ENCODE assay signal across 21 mouse cellular contexts in the genomic region with DNA sequence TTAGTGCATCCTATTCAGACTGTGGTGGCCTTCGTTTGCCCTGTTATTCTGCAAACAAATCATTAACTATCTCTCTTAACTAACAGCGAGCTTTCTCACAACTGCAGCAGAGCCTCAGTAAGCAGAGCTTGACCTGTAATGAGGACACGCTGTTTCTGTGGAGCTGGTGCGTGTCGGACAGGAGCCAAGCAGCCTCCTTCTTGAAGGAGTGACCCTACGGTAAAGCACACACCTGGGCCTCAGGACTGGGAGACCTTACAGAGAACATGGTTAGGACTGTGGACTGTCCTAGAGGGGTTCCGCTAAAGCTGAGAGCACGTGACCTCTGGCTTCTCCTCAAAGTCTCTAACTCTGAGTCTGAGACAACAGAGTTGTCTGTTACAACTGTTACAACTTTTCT.
DNase-seq lines count a peak whose midpoint lies in the region; ATAC-seq and TF ChIP-seq lines count a peak whose summit lies in the region.
"Had no signal": no experiment of that assay in that cellular context is flagged by ENCODE, and none has a peak within 500 bp of the region (broad histone marks: within the 10 kb centered on the region; RNA-seq: fewer than 3 reads in every experiment).

No protein-coding gene starts in this region.

- no peaks in the 10 kb centered on the region for H3K9me3 ChIP-seq in heart, embryonic 13.5 days
- H3K9me3 ChIP-seq: hindbrain, embryonic 10.5 days; limb, embryonic 10.5 days; liver, embryonic 15.5 days; megakaryocyte, embryonic 14.5 days; neural tube, embryonic 15.5 days had no signal

- WGBS in heart, embryonic 13.5 days, result 78% methylated on average over 8 of the region's 8 CpGs
- 71% methylated on average over 8 of the region's 8 CpGs for WGBS in lung, adult 2 months

- H3K27me3 ChIP-seq in heart, embryonic 13.5 days (replicated peaks), result no peaks in the 10 kb centered on the region
- H3K27me3 ChIP-seq: CH12.LX; liver, embryonic 15.5 days; neural tube, embryonic 15.5 days had no signal

- no peak for ATAC-seq in heart, embryonic 13.5 days (ENCODE audit: extremely low read depth, insufficient number of reproducible peaks, low FRiP score, low TSS enrichment)
- ATAC-seq: midbrain, embryonic 16.5 days had no signal

- H3K4me2 ChIP-seq in heart, embryonic 13.5 days, result no peak overlapping the region
- H3K4me2 ChIP-seq: liver, embryonic 15.5 days; neural tube, embryonic 15.5 days had no signal

- no peak overlapping the region for H3K4me3 ChIP-seq in heart, embryonic 13.5 days
- no peak overlapping the region for H3K4me3 ChIP-seq in lung, adult 2 months (replicated peaks; ENCODE audit: extremely low read depth, low read depth, low read length)
- H3K4me3 ChIP-seq: heart, adult 2 months; hindbrain, embryonic 10.5 days; limb, embryonic 10.5 days; liver, embryonic 15.5 days; megakaryocyte, embryonic 14.5 days; neural tube, embryonic 15.5 days had no signal

- H3K9ac ChIP-seq in heart, embryonic 13.5 days, result 0 out of 2 replicates have a peak overlapping the region, but pooled peaks have one; percentile 40
- H3K9ac ChIP-seq: liver, embryonic 15.5 days; neural tube, embryonic 15.5 days had no signal

- H3K4me1 ChIP-seq in heart, embryonic 13.5 days, result peaks cover 91% of the 10 kb centered on the region
- H3K4me1 ChIP-seq in lung, adult 2 months (ENCODE audit: control insufficient read depth, insufficient read depth, low read length), result peaks cover 7% of the 10 kb centered on the region; the same call in 1 of the 2 replicates

- DNase-seq in heart, adult 18-20 months, result no peak
- peak; percentile 36 for DNase-seq in urinary bladder, postnatal 14 days (ENCODE audit: low spot score)
- no peak for DNase-seq in urinary bladder, postnatal 36 days (ENCODE audit: low spot score in 2 of 2)
- DNase-seq in kidney, postnatal 10 days, result peak; percentile 79
- peak; percentile 49 for DNase-seq in yolk sac, embryonic 10.5 days (ENCODE audit: low spot score)
- no peak for DNase-seq in gastrocnemius, adult 18-20 months (ENCODE audit: low spot score)
- DNase-seq in lung, adult 2 months, result no peak
- DNase-seq: adrenal gland, postnatal 36 days; cerebellum, adult 18-20 months; cerebellum, postnatal 36 days; heart, adult 2 months; lung, postnatal 14 days; thymus, adult 2 months had no signal

- no peak overlapping the region for H3K27ac ChIP-seq in heart, embryonic 13.5 days (replicated peaks)
- H3K27ac ChIP-seq: heart, adult 2 months; hindbrain, embryonic 10.5 days; limb, embryonic 10.5 days; liver, embryonic 15.5 days; neural tube, embryonic 15.5 days had no signal

- TF ChIP-seq POLR2A in lung, adult 2 months (IDR thresholded peaks at IDR 0.05; ENCODE audit: borderline replicate concordance, extremely low read depth, low read depth, low read length), result no peak

- TF ChIP-seq CTCF in lung, adult 2 months (IDR thresholded peaks at IDR 0.05; ENCODE audit: insufficient read depth, low read length), result no peak

- H3K36me3 ChIP-seq in heart, embryonic 13.5 days, result no peaks in the 10 kb centered on the region
- H3K36me3 ChIP-seq: hindbrain, embryonic 10.5 days; limb, embryonic 10.5 days; liver, embryonic 15.5 days; neural tube, embryonic 15.5 days had no signal

Comparison
In these comparisons a context has a peak if more than half of its experiments do, and no peak if none do; other contexts are left out.
1. DNase-seq: peak in urinary bladder, postnatal 14 days (single experiment), kidney, postnatal 10 days (single experiment) and yolk sac, embryonic 10.5 days (single experiment); none in heart, adult 18-20 months (0 of 2), urinary bladder, postnatal 36 days (0 of 2), gastrocnemius, adult 18-20 months (single experiment) and lung, adult 2 months (single experiment).